In the genomic region with DNA sequence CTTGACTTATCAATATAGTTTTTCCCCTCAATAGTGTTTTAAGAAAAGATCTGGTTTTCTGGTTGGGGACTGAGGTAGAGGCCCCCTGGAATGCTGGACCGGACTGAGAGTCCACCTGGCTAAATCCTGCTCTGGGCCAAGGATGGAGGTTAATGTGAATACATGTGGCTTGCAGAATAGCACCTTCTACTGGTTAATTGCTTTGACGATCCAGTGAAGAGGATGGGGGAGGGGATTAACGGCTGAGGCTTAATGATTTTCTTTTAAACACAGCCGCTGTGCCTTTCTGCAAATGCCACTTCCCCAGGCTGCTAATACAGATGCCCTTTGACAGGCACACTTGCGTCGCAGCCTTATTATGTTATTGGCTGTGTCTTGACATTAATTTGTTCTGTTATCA, we compare ENCODE assay signal across 8 mouse cellular contexts. TPM values are rescaled to one million over a fixed set of nuclear protein-coding genes. Genes with fewer than 3 reads are reported as not detected.
DNase-seq lines count a peak whose midpoint lies in the region; ATAC-seq lines count a peak whose summit lies in the region.

No protein-coding gene starts in this region.

- no peaks in the 10 kb centered on the region for H3K36me3 ChIP-seq in hindbrain, embryonic 14.5 days (replicated peaks; ENCODE audit: control insufficient read depth, insufficient read depth)
- H3K36me3 ChIP-seq in liver, embryonic 11.5 days (ENCODE audit: control insufficient read depth, insufficient read depth, low read length) = no peaks in the 10 kb centered on the region

- peak overlapping the region; percentile 99 for H3K27ac ChIP-seq in hindbrain, embryonic 14.5 days
- H3K27ac ChIP-seq in liver, embryonic 11.5 days (ENCODE audit: low read depth, low read length) = no peak overlapping the region

- no peak for ATAC-seq in hindbrain, embryonic 14.5 days (ENCODE audit: low FRiP score)
- no peak for ATAC-seq in liver, embryonic 11.5 days (replicated peaks; ENCODE audit: low FRiP score)

- no peaks in the 10 kb centered on the region for H3K9me3 ChIP-seq in hindbrain, embryonic 14.5 days (ENCODE audit: control insufficient read depth, low read length)
- no peaks in the 10 kb centered on the region for H3K9me3 ChIP-seq in liver, embryonic 11.5 days (ENCODE audit: control insufficient read depth, low read length)

- H3K4me1 ChIP-seq in hindbrain, embryonic 14.5 days (replicated peaks; ENCODE audit: control insufficient read depth, insufficient read depth, low read length) = peaks cover 48% of the 10 kb centered on the region
- peaks cover 23% of the 10 kb centered on the region for H3K4me1 ChIP-seq in liver, embryonic 11.5 days (replicated peaks; ENCODE audit: control insufficient read depth, insufficient read depth, low read length)

- peak; percentile 30 for DNase-seq in layer of hippocampus, adult 11-12 months (ENCODE audit: low spot score)
- no peak for DNase-seq in layer of hippocampus, adult 9-11 months
- DNase-seq in embryo, embryonic 10 days (ENCODE audit: low spot score) = peak; percentile 71
- peak; percentile 70 for DNase-seq in hindbrain, embryonic 14.5 days (ENCODE audit: low spot score)
- DNase-seq in liver, embryonic 11.5 days (ENCODE audit: low spot score) = no peak
- peak; percentile 83 for DNase-seq in retina, postnatal 1 day
- no peak for DNase-seq in thymus, adult 18-20 months
- DNase-seq in left cerebral cortex, adult 8-10 months (ENCODE audit: low spot score in 2 of 2) = no peak

- WGBS in hindbrain, embryonic 14.5 days = 3% methylated on average over 6 of the region's 6 CpGs
- WGBS in liver, embryonic 11.5 days = 33% methylated on average over 6 of the region's 6 CpGs

- H3K4me2 ChIP-seq in hindbrain, embryonic 14.5 days (replicated peaks) = peak overlapping the region; percentile 74
- H3K4me2 ChIP-seq in liver, embryonic 11.5 days = peak overlapping the region; percentile 62

- H3K27me3 ChIP-seq in hindbrain, embryonic 14.5 days (ENCODE audit: control insufficient read depth, insufficient read depth, low read length) = no peaks in the 10 kb centered on the region
- no peaks in the 10 kb centered on the region for H3K27me3 ChIP-seq in liver, embryonic 11.5 days (replicated peaks; ENCODE audit: control insufficient read depth, insufficient read depth, low read length)

- peak overlapping the region; percentile 98 for H3K4me3 ChIP-seq in hindbrain, embryonic 14.5 days (replicated peaks; ENCODE audit: low read length)
- no peak overlapping the region; the same call in 1 of the 2 replicates for H3K4me3 ChIP-seq in liver, embryonic 11.5 days (ENCODE audit: low read depth, low read length)

- H3K9ac ChIP-seq in hindbrain, embryonic 14.5 days = peak overlapping the region; percentile 92
- no peak overlapping the region; the same call in 1 of the 2 replicates for H3K9ac ChIP-seq in liver, embryonic 11.5 days (ENCODE audit: low read depth, low read length)

RNA-seq across cellular contexts. Expression of a gene that starts 2.5 kb away (rescaled TPM):
- polyA plus RNA-seq in hindbrain, embryonic 14.5 days (2014; fragmentation: Nextera tagmentation; extraction: Ambion mirVana) = 44.4 and 46.8 TPM in 2 replicates
- 22.6 and 23.3 TPM in 2 replicates for polyA plus RNA-seq in liver, embryonic 11.5 days (2014; fragmentation: Nextera tagmentation; extraction: Ambion mirVana)
- 100 to 1,000 TPM in 1 of 4 experiments, 10 to 100 TPM in 3; 86.6 to 105 (median 93.5) TPM for total RNA-seq in left cerebral cortex, adult 8-10 months (2022)

RNA-seq across cellular contexts. Expression of a gene that starts 47.5 kb away (rescaled TPM):
- 955 and 1,038 TPM in 2 replicates for polyA plus RNA-seq in hindbrain, embryonic 14.5 days (2014; fragmentation: Nextera tagmentation; extraction: Ambion mirVana)
- 2,392 and 2,590 TPM in 2 replicates for polyA plus RNA-seq in liver, embryonic 11.5 days (2014; fragmentation: Nextera tagmentation; extraction: Ambion mirVana)
- 100 to 1,000 TPM; 450 to 494 (median 470) TPM for total RNA-seq in left cerebral cortex, adult 8-10 months (2022)

Comparison
In these comparisons a context has a peak if more than half of its experiments do, and no peak if none do; other contexts are left out.
1. DNase-seq: peak in layer of hippocampus, adult 11-12 months (single experiment), embryo, embryonic 10 days (single experiment), hindbrain, embryonic 14.5 days (single experiment) and retina, postnatal 1 day (single experiment); none in layer of hippocampus, adult 9-11 months (single experiment), liver, embryonic 11.5 days (single experiment), thymus, adult 18-20 months (0 of 2) and left cerebral cortex, adult 8-10 months (0 of 2).